Mouse (Mus musculus): ENCODE data around the gene Ccsap. TPM values are rescaled to one million over a fixed set of nuclear protein-coding genes. Genes with fewer than 3 reads are reported as not detected.

The Ccsap gene
- polyA plus RNA-seq (2017; shearing (Covaris generic)), result 22.3 TPM

GRCm38 (mm10) chr8:123859648-123860259 is at the start of gene Ccsap:
Ccsap (minus strand) TSS chr8:123860209.

GRCm38 (mm10) chr8:123894502-123895097 is 34.6 kb upstream of the Ccsap start, which contains the start of gene Acta1:
Acta1 (minus strand) TSS chr8:123894751.

DNA sequence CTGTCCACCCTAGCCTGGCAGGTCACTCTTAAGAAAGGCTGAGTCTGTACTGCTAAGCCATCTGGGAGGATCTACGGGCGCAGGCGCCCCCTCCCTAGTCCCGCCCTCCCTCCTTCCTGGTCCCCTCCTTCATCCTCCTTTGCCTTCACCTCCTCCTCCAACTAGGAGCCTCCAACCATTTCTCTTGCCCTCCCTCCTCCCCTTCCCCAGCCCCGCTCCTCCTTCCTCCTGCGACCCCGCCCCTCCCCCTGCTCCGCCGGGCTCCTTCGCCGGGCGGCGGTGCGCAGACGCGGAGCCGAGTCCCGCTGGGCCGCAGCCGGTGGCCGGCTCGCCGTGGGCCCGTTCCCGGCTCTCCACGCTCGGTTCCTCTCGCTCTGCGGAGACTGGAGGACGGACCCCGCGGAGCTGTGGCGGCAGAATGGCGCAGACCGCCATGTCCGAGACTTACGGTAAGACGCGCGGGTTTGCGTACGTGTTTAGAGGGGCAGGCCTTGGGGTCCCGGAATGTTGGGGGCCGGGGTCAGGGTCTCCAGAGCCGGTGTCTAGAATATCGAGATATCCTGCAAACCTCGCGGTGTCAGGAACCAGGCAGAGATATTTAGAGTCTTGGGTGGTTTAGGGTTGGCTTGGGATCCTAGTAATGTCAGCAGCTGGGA is 54.2 kb downstream of the Ccsap start, which contains the start of gene Rab4a:
TSS of gene Rab4a (plus strand) at position 268 of the 656 bp plus-strand sequence.

Other genes with a start within 250 kb of the Ccsap start
- gene Rhou, start 206.3 kb downstream of the Ccsap start, polyA plus RNA-seq (2017; shearing (Covaris generic)), result not detected
- gene Rab4a, start 54.2 kb downstream of the Ccsap start, polyA plus RNA-seq (2017; shearing (Covaris generic)), result 29.1 TPM
- gene Acta1, start 34.5 kb upstream of the Ccsap start, polyA plus RNA-seq (2017; shearing (Covaris generic)), result 0.62 TPM
- gene Nup133, start 89.1 kb upstream of the Ccsap start, polyA plus RNA-seq (2017; shearing (Covaris generic)), result 15.9 TPM
- gene Abcb10, start 122.9 kb upstream of the Ccsap start, polyA plus RNA-seq (2017; shearing (Covaris generic)), result 2.3 TPM
- gene Taf5l, start 161.2 kb upstream of the Ccsap start, polyA plus RNA-seq (2017; shearing (Covaris generic)), result 100 TPM
- gene Urb2, start 161.3 kb upstream of the Ccsap start, polyA plus RNA-seq (2017; shearing (Covaris generic)), result 10.3 TPM

All from effector memory CD4-positive, alpha-beta T cell, adult 5 months (primary cell).